Mouse (Mus musculus): ENCODE data around the gene Ppp2r2c. TPM values are rescaled to one million over a fixed set of nuclear protein-coding genes. Genes with fewer than 3 reads are reported as not detected.
A peak's percentile ranks its signal among the peaks of the same experiment; 100 is the strongest.

The Ppp2r2c gene
- polyA plus RNA-seq, 1 experiment, result 354 TPM

DNA sequence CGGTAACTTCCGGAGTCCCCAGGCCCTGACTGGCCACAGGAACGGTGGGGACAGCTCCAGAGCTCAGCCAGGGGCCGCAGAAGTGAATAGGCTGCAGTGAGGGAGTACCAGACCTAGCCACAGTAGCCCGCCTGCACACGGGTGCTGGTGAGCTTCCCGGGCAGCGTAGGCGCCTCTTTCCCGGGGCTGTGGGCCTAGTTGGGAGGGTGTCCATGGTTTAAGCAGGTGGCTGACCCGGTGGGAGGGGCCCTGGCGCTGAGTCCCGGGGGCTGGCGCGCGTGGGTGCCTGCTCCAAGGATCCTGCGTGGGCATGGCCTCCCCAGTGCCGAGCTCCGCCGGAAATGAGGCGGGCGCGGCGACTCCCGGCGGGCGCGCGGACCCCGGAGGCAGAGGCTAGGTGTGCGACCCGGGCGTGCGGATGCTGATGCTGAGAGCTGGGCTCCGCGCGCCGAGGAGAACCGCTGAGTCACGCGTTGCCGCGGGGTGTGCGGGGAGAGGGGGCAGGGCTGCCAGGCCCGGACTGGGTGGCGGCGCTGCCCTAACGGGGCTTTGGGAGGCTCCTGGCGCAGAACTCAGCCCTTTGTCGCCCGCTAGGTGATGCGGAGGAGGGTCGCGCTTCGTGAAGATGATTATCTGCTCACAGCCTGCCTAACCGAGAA is 1.4 kb downstream of the Ppp2r2c start:
- peak in 1 of 2 experiments; percentile 85 for DNase-seq (ENCODE audit: extremely low spot score in 1 of 2, low spot score in 1 of 2)

DNA sequence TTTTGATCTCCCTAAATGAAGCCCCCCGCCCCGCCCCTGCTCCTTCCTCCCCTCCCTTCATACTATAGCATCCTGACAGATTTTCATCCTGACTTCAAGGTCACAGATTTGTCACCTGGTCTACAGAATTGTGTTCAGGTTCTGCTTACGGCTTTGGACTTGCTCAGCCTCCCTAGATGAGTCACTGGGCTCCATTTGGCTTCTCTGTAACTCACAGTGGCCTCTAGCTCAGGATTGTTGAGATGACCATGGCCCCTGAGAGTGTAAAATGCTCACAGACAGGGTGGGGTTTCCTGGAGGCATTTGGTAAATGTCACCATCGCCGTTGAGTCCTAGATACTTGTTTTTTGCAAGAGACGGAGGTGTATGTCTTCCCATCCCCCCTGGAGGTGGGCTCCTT is 2.6 kb downstream of the Ppp2r2c start:
- DNase-seq (ENCODE audit: extremely low spot score in 1 of 2, low spot score in 1 of 2), result no peak

DNA sequence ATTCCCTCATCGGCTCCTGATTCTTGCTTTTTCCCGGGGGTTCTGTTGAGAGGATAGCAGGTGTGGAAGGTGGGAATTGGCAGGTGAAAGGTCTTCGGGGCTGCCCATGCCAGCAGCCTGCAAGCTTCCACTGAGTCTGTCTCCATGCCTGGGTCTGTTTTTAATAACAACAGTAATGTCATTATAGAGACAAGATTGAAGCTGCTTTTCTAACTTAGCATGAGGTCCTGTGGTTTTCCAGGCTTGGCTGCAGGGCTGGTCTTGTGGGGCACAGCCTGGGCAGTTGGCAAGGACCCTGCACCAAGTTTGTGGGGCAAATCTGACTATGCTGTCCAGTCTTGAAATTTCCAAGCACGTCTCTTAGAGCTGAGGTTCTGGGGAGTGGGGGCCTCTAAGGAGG is 7.6 kb downstream of the Ppp2r2c start:
- no peak for DNase-seq (ENCODE audit: extremely low spot score in 1 of 2, low spot score in 1 of 2)

DNA sequence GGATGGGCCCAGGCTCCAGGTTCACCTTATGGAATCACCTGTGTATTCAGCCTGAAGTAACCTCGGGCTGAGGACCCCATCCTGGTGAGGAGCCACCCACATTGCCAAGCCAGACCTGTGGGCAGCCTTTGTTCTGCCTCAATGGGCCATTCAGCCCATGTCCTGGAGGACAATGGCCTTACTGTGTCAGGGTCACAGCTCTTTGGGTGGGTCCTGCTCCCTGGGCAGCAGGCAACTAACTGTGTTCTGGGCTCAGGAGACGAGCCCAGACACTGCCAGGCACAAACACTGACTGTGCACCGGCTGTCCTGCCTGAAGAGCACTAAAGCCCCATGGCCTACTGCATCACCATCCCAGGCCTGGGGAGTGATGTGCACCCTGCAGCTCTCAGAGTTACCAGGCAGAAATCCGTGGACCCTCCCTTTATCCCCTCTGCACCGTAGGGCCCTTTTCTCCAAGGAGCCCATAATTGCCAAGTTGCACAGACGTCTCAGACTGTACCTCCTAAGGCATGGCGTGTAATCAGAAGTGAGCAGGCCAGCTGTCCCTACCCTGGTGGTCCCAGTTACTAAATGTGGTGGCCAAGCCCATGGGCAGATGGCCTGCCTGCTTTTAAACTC is 8.6 kb downstream of the Ppp2r2c start:
- DNase-seq (ENCODE audit: extremely low spot score in 1 of 2, low spot score in 1 of 2), result no peak

DNA sequence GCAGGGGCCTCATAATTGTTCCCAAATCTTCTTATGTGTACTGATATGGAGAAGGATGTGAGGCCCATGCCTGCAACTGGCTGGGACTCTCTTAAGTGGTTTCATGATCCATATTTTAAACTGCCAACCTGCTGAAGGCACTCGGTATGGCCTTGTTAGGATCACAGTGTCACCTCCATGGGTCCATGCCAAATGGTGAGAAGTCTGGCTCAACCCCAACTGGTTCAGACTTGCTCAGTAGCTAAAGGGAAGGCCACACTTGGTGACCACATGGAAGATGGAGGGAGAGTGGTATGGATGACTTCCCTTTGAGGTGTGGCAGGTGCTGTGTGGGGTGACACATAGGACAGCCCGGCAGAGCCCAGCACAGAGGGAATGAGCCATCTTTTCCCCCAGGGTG is 9.3 kb downstream of the Ppp2r2c start:
- no peak for DNase-seq (ENCODE audit: extremely low spot score in 1 of 2, low spot score in 1 of 2)

DNA sequence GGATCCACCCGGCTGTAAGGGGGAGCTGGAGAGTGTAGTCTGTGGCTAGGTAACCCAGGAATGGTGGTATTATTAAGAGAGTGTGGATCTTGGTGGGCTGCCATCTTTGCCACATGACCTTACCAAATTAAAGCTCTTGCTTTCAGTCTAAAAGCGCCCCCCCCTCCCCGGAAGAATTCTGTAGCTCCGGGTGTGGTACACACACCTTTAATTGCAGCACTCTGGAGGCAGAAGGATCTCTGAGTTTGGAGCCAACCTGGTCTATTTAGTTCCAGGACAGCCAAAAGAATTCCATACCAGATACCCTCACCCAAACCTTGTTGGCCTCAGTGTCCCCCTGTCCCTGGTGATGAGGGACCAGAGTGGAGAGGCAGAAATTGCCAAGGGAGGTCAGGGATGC is 10.5 kb downstream of the Ppp2r2c start:
- DNase-seq (ENCODE audit: extremely low spot score in 1 of 2, low spot score in 1 of 2), result no peak

DNA sequence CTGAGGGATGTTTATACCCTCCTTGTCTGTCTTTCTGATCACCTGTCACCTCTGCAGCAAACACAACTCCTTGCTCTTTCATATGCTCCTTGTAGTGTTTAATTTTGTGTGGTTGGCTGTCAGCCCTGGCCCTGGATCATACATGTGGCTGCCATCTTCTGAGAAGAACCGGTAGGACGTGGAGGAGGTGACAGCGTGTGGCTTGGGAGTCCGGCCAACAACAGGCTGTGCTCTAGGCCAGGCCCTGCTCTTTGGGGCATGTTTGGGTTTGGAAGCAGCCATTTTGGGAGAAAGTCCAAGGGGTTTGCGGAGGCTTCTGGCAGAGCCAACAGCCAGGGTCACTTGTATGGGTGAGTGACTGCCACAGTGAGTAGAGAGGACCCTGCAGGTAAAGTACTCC is 12.3 kb downstream of the Ppp2r2c start:
- DNase-seq (ENCODE audit: extremely low spot score in 1 of 2, low spot score in 1 of 2), result no peak

DNA sequence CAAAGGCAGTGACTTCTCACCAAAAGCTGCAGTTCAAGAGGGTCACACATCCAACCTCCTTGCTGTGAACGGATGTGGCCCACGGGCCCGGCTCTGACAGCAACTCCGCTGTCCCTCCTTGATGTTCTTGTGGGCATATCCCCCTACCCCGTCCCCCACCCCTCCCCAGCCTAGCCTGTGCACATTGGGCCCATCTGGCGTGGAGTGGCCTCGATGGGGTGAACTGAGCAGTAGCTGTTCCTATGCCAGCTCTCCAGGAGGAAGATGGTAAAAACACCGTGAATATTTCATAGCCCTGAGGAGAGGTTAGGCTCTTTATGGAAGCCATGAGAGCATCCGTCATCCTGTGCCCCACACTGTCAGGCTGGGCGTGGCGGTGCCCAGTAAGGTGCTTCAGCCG is 15.2 kb downstream of the Ppp2r2c start:
- no peak for DNase-seq (ENCODE audit: extremely low spot score in 1 of 2, low spot score in 1 of 2)

DNA sequence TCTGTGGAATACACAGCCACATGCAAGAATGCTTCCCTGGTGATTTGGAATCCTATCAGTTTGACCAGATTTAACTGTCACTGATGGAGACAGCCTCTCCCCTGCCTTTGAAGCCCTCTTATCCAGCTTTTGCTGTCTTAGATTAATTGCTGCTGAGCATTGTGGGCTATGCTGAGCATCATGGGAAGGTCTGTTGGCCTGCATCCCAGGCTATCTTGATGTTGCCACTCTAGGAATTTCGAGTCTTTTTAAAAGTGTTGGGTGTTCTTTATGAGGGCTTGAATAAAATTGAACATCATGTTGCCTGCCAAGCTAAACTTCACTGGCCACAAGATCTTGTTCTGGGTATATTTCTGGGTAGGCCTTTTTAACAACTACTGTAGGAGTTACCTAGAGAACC is 16.8 kb downstream of the Ppp2r2c start:
- no peak for DNase-seq (ENCODE audit: extremely low spot score in 1 of 2, low spot score in 1 of 2)

DNA sequence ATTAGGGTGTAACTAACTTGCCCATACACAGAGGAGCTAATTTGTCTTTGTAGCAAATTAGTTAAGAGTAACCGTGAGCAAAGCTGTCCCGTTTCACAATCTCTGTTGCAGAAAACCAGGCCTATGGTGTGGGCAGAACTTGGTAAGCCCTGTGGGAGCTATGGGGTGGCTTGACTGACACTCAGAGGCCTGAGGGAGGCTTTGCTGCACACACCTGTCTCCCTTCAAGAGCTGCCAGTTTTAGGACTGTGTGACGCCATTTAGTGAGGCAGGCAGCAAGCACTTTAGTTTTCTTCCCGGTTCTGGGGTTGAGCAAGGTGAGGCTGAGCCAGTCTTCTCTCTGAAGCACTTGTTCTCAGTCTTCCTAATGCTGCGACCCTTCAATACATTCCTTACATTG is 17.3 kb downstream of the Ppp2r2c start:
- no peak for DNase-seq (ENCODE audit: extremely low spot score in 1 of 2, low spot score in 1 of 2)

DNA sequence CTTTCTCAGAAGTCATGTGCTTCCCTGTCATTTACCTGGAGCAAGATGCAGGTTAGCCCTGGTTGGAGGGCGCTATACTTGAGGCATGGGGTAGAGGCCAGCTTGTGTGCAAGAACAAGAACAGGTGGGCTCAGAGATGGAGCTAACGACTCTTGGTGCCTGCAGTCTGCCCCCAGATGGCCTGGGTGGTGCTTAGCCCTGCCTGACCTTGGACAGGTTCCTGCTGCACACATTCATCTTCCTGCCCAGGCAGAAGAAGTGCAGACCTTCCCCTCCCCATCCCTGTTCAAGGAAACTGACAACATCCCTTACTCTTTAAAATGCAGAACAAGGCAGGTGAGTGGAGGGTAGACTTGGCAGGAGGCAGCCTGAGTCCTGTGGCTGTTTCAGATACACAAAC is 18.0 kb downstream of the Ppp2r2c start:
- DNase-seq (ENCODE audit: extremely low spot score in 1 of 2, low spot score in 1 of 2), result no peak

DNA sequence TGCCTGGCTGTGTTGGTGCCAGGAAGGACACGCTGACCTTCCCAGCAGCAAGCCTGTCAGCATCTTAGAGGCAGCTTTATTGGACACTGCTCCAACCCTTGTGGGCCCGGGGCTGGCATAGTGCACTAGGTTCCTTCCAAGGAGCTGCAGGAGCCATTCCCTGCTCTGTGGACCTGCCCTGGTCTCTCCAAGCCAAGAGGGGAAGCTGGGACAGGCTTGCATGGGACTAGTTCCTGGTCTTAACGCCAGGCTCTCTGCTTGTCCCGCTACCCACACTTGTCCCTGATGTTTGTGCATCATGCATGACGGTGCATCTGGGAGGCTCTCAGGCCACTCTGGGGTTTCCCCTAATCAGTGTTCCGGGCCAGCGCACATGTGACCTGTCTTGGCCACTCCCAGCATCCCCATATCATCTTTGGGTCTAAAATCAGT is 18.6 kb downstream of the Ppp2r2c start:
- no peak for DNase-seq (ENCODE audit: extremely low spot score in 1 of 2, low spot score in 1 of 2)

DNA sequence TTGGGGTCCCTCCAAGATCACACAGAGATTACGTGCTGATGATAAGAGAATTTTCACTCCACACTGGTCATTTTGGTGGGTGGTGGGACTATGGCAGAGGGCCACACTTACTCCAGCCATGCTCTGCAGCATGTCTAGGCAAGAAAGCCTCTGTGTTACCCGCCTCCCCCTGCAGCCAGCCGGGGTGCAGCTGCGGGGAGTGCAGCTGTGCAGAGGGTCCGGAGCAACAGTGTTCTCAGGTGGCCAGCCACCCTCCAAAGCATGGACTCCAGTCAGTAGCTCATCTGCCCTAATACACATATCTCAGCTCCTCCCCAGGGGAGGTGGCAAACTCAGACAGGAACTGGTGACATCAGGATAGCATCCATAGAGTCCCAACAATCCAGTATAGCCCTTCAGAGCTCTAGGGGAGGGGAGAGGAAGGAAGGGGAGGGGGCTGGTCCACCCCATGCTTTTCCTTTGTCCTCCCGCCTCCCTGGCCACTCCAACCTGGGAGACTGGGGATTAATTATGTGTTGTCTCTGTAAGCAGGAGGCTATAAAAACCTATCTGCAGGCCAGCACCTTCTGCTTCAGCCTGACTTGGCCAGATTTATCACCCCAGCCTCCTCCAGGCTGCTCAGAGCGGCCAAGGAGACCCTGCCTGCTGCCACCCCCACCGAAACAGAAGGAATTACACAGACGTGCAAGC is 19.1 kb downstream of the Ppp2r2c start:
- no peak for DNase-seq (ENCODE audit: extremely low spot score in 1 of 2, low spot score in 1 of 2)

DNA sequence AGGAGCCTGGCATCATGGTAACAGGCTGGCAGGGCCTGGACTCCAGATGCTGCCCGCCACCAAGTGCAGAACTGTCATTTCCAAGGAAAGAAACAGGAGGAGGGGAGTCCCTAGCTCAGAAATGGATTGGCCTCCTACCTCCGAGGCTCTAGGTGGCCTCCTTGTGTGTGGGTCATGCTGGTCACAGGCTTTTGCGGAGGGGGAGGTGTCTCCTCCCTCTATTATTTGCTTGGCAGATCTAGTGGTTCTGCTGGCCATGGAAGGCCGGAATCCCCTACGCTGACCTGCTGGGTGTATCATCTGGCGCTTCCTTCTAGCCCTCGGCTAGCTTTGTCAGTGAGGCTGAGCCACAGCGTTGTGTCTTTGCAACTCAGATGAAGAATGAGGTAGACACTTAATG is 20.2 kb downstream of the Ppp2r2c start:
- DNase-seq (ENCODE audit: extremely low spot score in 1 of 2, low spot score in 1 of 2), result no peak

DNA sequence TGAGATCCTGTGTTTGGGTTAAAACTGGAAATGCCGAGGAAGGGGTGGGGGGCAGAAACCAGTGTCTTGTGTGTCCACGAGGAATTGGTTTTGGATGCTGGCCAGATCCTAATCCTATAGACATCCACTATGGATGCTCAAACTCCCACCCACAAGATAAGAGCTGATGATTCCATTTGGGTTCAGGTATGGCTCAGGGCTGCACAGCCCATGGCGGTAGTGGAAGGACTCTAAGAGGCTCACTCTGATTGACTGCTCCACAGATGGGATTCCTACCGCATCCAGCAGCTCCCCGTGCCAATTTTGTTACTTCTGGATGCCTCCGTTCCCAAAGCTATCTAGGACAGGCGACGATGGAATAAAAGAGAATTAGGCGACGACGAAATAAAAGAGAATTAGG is 20.6 kb downstream of the Ppp2r2c start:
- DNase-seq (ENCODE audit: extremely low spot score in 1 of 2, low spot score in 1 of 2), result no peak

DNA sequence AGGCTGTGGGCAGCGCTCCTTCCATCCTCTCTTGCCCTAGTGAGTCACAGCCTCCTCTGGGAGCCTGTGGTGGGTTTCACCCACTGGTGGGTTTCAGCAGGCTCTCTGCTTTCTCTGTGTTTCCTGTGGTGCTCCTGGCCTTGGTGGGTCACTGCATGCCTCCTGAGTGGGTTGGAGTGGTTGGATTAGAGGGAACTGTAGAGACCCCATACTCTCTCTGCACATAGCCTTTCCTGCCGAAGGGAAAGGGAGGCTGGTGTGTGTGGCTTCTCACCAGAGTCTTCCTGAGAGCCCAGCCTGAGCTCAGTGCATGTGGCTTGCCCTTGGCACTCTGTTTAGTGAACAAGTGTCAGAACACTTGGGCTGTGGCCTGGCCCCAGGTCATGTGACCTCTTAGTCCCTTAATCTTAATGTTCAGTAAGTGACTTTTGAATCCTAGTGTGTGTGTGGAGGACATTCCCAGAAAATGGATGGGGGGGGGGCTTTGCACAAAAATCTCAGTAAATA is 21.1 kb downstream of the Ppp2r2c start:
- no peak for DNase-seq (ENCODE audit: extremely low spot score in 1 of 2, low spot score in 1 of 2)

DNA sequence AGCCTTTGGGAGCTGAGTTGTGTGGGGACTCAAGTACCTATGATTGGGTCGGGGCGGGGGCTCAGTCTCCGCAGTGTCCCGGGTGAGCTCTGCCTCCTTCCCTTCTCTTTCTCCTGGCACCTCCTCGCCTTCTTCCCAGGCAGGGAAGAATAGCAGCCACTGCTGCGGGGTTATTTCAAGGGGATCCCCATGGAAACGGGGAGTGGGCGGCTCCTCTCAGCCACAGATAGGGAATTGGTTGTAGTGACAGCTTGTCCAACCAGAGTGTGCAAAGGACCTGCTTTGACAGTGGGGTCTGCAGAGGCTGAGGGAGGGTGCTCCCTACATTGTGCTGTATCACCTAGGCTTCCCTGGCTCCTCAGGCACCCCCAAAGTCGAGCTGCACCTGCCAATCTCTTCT is 22.5 kb downstream of the Ppp2r2c start:
- peak; percentile 83 to 86 for DNase-seq (ENCODE audit: extremely low spot score in 1 of 2, low spot score in 1 of 2)

DNA sequence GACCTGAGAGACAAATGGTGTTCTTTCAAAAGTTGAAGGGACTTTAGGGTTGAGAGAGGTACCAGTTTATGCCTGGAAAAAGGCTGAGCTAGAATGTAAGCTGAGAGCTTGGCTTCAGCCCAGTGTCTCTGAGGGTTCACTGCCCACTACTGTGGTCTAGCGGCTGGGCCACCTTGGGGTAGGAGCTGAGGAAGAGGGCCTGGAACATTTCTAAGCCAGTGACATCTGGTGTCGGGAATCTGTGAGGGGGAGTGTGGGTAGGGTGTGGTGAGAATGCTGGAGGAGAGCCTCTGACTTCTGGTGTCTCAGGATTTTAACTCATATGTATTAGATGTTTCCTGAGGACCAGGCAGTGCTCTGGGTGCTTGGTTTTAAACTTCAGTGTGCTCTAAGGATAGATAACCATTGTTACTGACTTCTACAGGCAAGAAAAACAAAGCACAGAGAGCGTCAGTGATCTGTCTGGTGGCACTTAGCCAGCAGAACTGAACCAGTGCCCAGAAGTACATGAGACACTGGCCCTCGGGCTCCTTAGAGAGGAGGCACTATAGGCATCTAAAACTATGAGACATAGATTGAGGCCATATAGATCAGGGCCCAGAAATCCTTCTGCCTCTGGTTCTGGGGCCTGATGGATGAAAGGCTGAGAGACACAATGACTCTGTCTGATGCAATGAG is 23.6 kb downstream of the Ppp2r2c start:
- DNase-seq (ENCODE audit: extremely low spot score in 1 of 2, low spot score in 1 of 2), result peak in 1 of 2 experiments; percentile 68

DNA sequence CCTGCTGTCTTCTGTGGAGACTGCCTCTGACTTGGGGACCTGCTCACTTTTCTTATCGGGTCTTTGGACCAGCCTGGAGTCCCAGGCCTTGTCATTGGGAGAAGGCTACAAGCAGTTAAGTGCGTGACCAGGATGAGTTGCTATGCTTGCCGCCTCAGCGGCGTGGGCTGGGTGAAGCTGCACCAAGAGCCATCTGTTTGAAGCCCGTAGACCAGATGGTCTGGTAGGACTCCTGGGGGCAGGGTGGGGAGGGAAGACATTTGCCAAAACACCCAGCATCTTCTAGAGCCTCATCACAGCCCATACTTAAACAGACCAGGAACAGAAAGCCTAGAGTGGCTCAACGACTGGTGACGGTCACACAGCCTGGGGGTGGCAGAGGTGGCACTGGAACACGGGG is 24.9 kb downstream of the Ppp2r2c start:
- peak; percentile 72 to 86 for DNase-seq (ENCODE audit: extremely low spot score in 1 of 2, low spot score in 1 of 2)

DNA sequence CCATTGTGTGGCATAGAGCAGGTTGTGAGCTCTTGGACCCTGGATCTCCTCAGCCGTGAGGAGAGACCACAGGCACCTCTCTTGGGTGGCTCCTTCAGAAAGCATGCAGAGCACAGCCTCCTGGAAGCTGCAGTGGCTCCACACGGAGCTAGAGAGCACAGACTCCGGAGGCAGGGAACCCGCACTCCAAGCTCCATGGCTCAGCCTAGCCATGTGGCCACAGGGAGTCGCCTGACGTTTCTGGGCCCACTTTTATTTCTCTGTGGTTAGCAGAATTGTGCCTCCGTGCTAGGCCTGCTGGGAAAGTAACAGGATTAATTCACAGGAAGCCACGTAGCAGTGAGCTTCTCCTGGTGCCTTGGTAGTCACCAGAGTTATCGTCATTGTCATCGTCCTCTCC is 25.8 kb downstream of the Ppp2r2c start:
- no peak for DNase-seq (ENCODE audit: extremely low spot score in 1 of 2, low spot score in 1 of 2)

DNA sequence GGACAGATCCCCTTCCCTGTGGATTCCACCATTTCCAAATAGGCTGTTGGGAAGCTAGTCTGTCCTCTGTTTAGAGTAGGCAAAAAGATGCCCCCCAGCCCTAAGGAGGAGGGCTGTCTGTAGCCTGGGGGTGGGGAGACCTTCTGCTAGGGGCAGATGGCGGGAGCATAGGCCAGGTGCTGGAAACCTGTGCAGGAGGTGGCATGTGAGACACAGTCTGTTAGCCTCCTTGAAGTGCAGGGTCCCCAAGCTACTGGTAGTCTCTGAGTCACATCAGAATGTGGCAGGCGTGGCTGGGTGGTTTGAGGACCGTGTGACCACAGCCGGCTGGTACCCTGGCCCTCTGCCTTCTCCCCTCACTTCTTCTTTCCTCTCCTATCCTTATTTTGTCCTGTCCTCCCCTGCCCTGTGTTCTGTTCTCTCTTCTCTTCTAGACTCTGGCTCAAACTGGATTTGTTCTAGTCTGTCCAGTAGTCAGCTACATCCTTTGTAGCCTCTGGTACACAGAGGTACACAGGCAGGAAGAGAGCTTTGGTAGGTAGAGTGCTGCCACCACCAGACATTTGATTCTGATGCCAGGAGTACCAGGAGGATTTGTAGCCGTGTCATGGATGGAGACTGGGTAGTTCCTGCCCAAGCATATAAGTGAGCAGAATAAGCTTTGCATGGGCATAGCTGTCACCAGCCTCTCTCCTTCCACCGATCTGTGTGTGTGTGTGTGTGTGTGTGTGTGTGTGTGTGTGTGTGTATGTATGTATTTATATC is 26.5 kb downstream of the Ppp2r2c start:
- DNase-seq (ENCODE audit: extremely low spot score in 1 of 2, low spot score in 1 of 2), result no peak
